Mouse (Mus musculus) Patski (cell line): ENCODE measurements at regions not wholly inside any gene's neighbourhood (a gene's known extent, or its start where the extent isn't known, plus 50 kb on each side); places are given as distances from the start of the nearest gene placed in this dataset.

Experiments
- ATAC-seq: fragments of 100-300 bp; one replicate; pipeline ENCODE4 v1.8.0; 2021
- CTCF ChIA-PET: fragments of 350-600 bp; sonication (Branson Sonifier 250); formaldehyde crosslinking; loops from one replicate; lab custom pipeline; 2022; ENCODE audit warnings: inconsistent platforms; lab: Charles Lee
- POLR2A ChIA-PET: fragments of 350-600 bp; sonication (Branson Sonifier 250); formaldehyde crosslinking; loops from one replicate; lab custom pipeline; 2022; ENCODE audit warnings: antibody characterized with exemption, inconsistent platforms; lab: Charles Lee
- DNase-seq: peaks from one replicate; pipeline ENCODE4 v3.0.0-alpha.2; 2011; ENCODE audit warnings: low read depth, low spot score
- H3K27me3 ChIP-seq: fragments of 371-371 bp; one replicate; pipeline ENCODE4 v1.5.1; 2021
- CTCF ChIP-seq: fragments of 100-300 bp; IDR thresholded peaks from one replicate; pipeline ENCODE4 v1.5.1; 2021
- in situ Hi-C: fragments of 300-500 bp; cut with MboI; formaldehyde crosslinking; loops from 3 replicates; pipeline ENCODE4 v1.11.1; 2018; ENCODE audit warnings: low pct_unique_long_range_greater_than_20kb, mixed read lengths

- CTCF ChIA-PET: no interaction called here
- TF ChIP-seq CTCF: no peak
- in situ Hi-C loops: no loop called here
- H3K27me3 ChIP-seq: no peaks in the 10 kb centered on the region
- POLR2A ChIA-PET: no interaction called here
- DNase-seq (no peak), ATAC-seq (no peak)
Measured at GRCm38 (mm10) chr12:54440851-54441593, 215.4 kb downstream of the Sptssa start.

GRCm38 (mm10) chr12:54438793-54439192 is 217.6 kb downstream of the Sptssa start:
- ChIA-PET CTCF (interaction anchor here (0.8 to 1.1 kb wide), 2 partner anchors 14 to 38 kb away, joined by 3 read pairs; no protein-coding TSS in a partner anchor), POLR2A (no interaction called here)
- H3K27me3 ChIP-seq: no peaks in the 10 kb centered on the region
- TF ChIP-seq CTCF: no peak
- in situ Hi-C loops: no loop called here
- ATAC-seq: no peak
- DNase-seq: no peak

GRCm38 (mm10) chr12:54425236-54425635 is 221.6 kb upstream of the Egln3 start:
- ChIA-PET POLR2A (interaction anchor here (1.0 kb wide), 1 partner anchor 22 kb away, joined by 3 read pairs; no protein-coding TSS in a partner anchor), CTCF (interaction anchor here (1.2 kb wide), 1 partner anchor 13 kb away, joined by 3 read pairs; no protein-coding TSS in a partner anchor)
- ATAC-seq: peak; percentile 94
- DNase-seq: peak; percentile 57
- in situ Hi-C loops: no loop called here
- no peaks in the 10 kb centered on the region for H3K27me3 ChIP-seq
- no peak for TF ChIP-seq CTCF

- no peak for TF ChIP-seq CTCF
- ATAC-seq (no peak), DNase-seq (no peak)
- ChIA-PET POLR2A (no interaction called here), CTCF (no interaction called here)
- in situ Hi-C loops: no loop called here
- no peaks in the 10 kb centered on the region for H3K27me3 ChIP-seq
Measured at GRCm38 (mm10) chr12:54414829-54415228, 211.2 kb upstream of the Egln3 start.

- in situ Hi-C loops: no loop called here
- ChIA-PET POLR2A (no interaction called here), CTCF (interaction anchor here (1.2 kb wide), 1 partner anchor 76 kb away, joined by 3 read pairs; no protein-coding TSS in a partner anchor)
- DNase-seq: peak; percentile 72
- no peak for TF ChIP-seq CTCF
- ATAC-seq: peak; percentile 70
- H3K27me3 ChIP-seq: no peaks in the 10 kb centered on the region
Measured at GRCm38 (mm10) chr12:54414201-54414600, 210.5 kb upstream of the Egln3 start.

GRCm38 (mm10) chr12:54410038-54410605 is 206.5 kb upstream of the Egln3 start:
- ATAC-seq (no peak), DNase-seq (no peak)
- CTCF ChIA-PET: no interaction called here
- POLR2A ChIA-PET: no interaction called here
- no peaks in the 10 kb centered on the region for H3K27me3 ChIP-seq
- in situ Hi-C loops: no loop called here
- no peak for TF ChIP-seq CTCF

GRCm38 (mm10) chr12:54408906-54409305 is 205.2 kb upstream of the Egln3 start:
- ChIA-PET POLR2A (no interaction called here), CTCF (no interaction called here)
- no peak for DNase-seq
- TF ChIP-seq CTCF: no peak
- no peak for ATAC-seq
- no peaks in the 10 kb centered on the region for H3K27me3 ChIP-seq
- in situ Hi-C loops: no loop called here

GRCm38 (mm10) chr12:54407301-54407896 is 203.7 kb upstream of the Egln3 start:
- POLR2A ChIA-PET: no interaction called here
- in situ Hi-C loops: no loop called here
- CTCF ChIA-PET: no interaction called here
- DNase-seq: no peak
- no peaks in the 10 kb centered on the region for H3K27me3 ChIP-seq
- ATAC-seq: no peak
- no peak for TF ChIP-seq CTCF

GRCm38 (mm10) chr12:54405066-54405465 is 201.4 kb upstream of the Egln3 start:
- ATAC-seq (no peak), DNase-seq (no peak)
- ChIA-PET CTCF (no interaction called here), POLR2A (no interaction called here)
- TF ChIP-seq CTCF: no peak
- H3K27me3 ChIP-seq: no peaks in the 10 kb centered on the region
- in situ Hi-C loops: no loop called here

- ChIA-PET CTCF (no interaction called here), POLR2A (no interaction called here)
- H3K27me3 ChIP-seq: no peaks in the 10 kb centered on the region
- ATAC-seq: no peak
- in situ Hi-C loops: no loop called here
- no peak for TF ChIP-seq CTCF
- DNase-seq: no peak
Measured at GRCm38 (mm10) chr12:54402591-54402990, 198.9 kb upstream of the Egln3 start.

GRCm38 (mm10) chr12:54401665-54402064 is 198.0 kb upstream of the Egln3 start:
- ATAC-seq (no peak), DNase-seq (no peak)
- H3K27me3 ChIP-seq: no peaks in the 10 kb centered on the region
- in situ Hi-C loops: no loop called here
- ChIA-PET CTCF (no interaction called here), POLR2A (no interaction called here)
- no peak for TF ChIP-seq CTCF
